8 mouse cellular contexts compared by ENCODE assay signal in the genomic region with DNA sequence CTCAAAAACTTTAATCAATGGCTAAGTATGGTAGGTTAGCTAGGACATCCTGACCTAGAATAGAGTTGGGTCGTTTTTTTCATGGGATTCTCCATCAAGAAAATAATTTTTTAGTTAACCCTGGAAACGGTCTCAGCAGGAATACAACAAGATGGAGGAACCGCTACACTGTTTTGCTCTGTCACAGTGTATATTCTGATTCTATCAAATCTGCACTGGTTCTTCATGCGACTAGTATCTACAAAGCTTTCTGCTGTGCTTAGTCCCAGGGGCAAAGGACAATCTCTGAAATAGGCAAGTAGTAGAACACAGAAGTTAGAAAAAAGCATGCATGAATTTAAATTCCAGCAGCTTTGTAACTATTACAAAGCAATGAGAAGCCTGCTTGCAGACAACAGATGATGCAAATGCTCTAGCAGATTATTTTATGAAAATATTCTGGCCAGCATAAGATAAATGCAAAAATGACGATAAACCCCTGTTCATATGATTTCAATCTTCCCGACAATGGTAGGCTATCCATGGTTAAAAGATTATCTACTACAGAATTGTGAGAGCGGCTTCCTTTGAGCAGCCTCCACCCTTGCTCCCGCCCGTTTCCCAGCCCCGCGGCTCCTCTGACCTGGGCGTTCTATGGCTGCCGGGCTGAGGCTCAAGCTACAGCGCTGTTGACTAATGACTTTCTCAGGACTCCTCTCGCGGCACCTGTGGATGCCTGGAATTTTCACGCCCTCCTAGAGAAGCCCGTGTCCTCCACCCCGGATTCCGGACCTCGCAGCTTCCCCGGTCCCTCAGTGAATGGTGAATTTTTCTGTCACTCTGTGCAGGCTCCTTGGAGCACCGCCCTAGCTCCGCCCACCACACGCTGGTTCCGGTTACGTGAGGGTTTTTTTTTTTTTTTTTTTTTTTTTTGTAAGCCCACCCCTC. TPM values are rescaled to one million over a fixed set of nuclear protein-coding genes. Genes with fewer than 3 reads are reported as not detected.
A peak's percentile ranks its signal among the peaks of the same experiment; 100 is the strongest.
DNase-seq lines count a peak whose midpoint lies in the region; ATAC-seq and TF ChIP-seq lines count a peak whose summit lies in the region.

A gene (minus strand): TSS at position 800 of the 927 bp plus-strand sequence.

- H3K9ac ChIP-seq in heart, embryonic 15.5 days: peak within 1 kb of the TSS; percentile 67
- peak within 1 kb of the TSS; percentile 70 for H3K9ac ChIP-seq in liver, embryonic 14.5 days (replicated peaks)
- H3K9ac ChIP-seq in neural tube, embryonic 11.5 days (ENCODE audit: low read length): peak within 1 kb of the TSS; percentile 78
- peak within 1 kb of the TSS; percentile 68 for H3K9ac ChIP-seq in stomach, postnatal 0 days (ENCODE audit: low read length)

- peak within 1 kb of the TSS; percentile 65 for H3K4me2 ChIP-seq in heart, embryonic 15.5 days
- H3K4me2 ChIP-seq in liver, embryonic 14.5 days (ENCODE audit: low read depth): peak within 1 kb of the TSS; percentile 78
- H3K4me2 ChIP-seq in neural tube, embryonic 11.5 days (ENCODE audit: low read depth): peak within 1 kb of the TSS; percentile 66
- H3K4me2 ChIP-seq in stomach, postnatal 0 days (replicated peaks; ENCODE audit: low read depth): peak within 1 kb of the TSS; percentile 66

- no peaks in the 10 kb centered on the region for H3K9me3 ChIP-seq in forebrain, embryonic 10.5 days
- no peaks in the 10 kb centered on the region for H3K9me3 ChIP-seq in heart, embryonic 15.5 days (replicated peaks)
- no peaks in the 10 kb centered on the region for H3K9me3 ChIP-seq in liver, embryonic 14.5 days (ENCODE audit: control insufficient read depth, low read length)
- H3K9me3 ChIP-seq in neural tube, embryonic 11.5 days (ENCODE audit: control insufficient read depth, low read length): no peaks in the 10 kb centered on the region
- no peaks in the 10 kb centered on the region for H3K9me3 ChIP-seq in stomach, postnatal 0 days (ENCODE audit: control insufficient read depth, low read length)

- DNase-seq in CD8-positive naive resting alpha-beta T cell, adult 2 months (ENCODE audit: low read depth in 2 of 2, low spot score in 2 of 2): peak; percentile 62 to 79
- DNase-seq in c-Kit-positive CD71-negative TER-119-negative erythroid progenitor cells, embryonic 14.5 days (ENCODE audit: low read depth): peak; percentile 87
- DNase-seq in forebrain, embryonic 10.5 days (ENCODE audit: extremely low spot score, low spot score): peak; percentile 79
- peak; percentile 97 for DNase-seq in kidney, postnatal 25 days
- DNase-seq in liver, embryonic 14.5 days (ENCODE audit: low read depth in 3 of 3, low spot score in 3 of 3): peak; percentile 75 to 79 (median 76)
- peak; percentile 88 for DNase-seq in neural tube, embryonic 11.5 days (ENCODE audit: low spot score)
- peak; percentile 92 for DNase-seq in stomach, postnatal 0 days (ENCODE audit: low spot score)

- H3K27me3 ChIP-seq in forebrain, embryonic 10.5 days (ENCODE audit: poor library complexity, severe bottlenecking): no peaks in the 10 kb centered on the region
- no peaks in the 10 kb centered on the region for H3K27me3 ChIP-seq in heart, embryonic 15.5 days
- no peaks in the 10 kb centered on the region for H3K27me3 ChIP-seq in liver, embryonic 14.5 days (ENCODE audit: control insufficient read depth, insufficient read depth, low read length)
- H3K27me3 ChIP-seq in neural tube, embryonic 11.5 days (ENCODE audit: control insufficient read depth, insufficient read depth, low read length): no peaks in the 10 kb centered on the region
- no peaks in the 10 kb centered on the region for H3K27me3 ChIP-seq in stomach, postnatal 0 days (ENCODE audit: control insufficient read depth, insufficient read depth, low read length)

- peak within 1 kb of the TSS; percentile 90 for H3K27ac ChIP-seq in forebrain, embryonic 10.5 days
- peak within 1 kb of the TSS; percentile 85 for H3K27ac ChIP-seq in heart, embryonic 15.5 days
- peak within 1 kb of the TSS; percentile 37 for H3K27ac ChIP-seq in liver, embryonic 14.5 days
- no peak within 1 kb of the TSS for H3K27ac ChIP-seq in neural tube, embryonic 11.5 days (ENCODE audit: low read depth, low read length)
- H3K27ac ChIP-seq in stomach, postnatal 0 days (replicated peaks): peak within 1 kb of the TSS; percentile 70

- no peak for TF ChIP-seq CTCF in liver, embryonic 14.5 days (IDR thresholded peaks at IDR 0.05; ENCODE audit: low read depth)
- no peak for TF ChIP-seq CTCF in stomach, postnatal 0 days (IDR thresholded peaks at IDR 0.05; ENCODE audit: low read depth)

- WGBS in forebrain, embryonic 10.5 days: 7% methylated on average over 27 of the region's 27 CpGs
- 4% methylated on average over 27 of the region's 27 CpGs for WGBS in heart, embryonic 15.5 days
- 3% methylated on average over 27 of the region's 27 CpGs for WGBS in liver, embryonic 14.5 days (ENCODE audit: insufficient replicate concordance)
- 5% methylated on average over 27 of the region's 27 CpGs for WGBS in neural tube, embryonic 11.5 days
- 4% methylated on average over 27 of the region's 27 CpGs for WGBS in stomach, postnatal 0 days

- TF ChIP-seq EP300 in liver, embryonic 14.5 days (IDR thresholded peaks at IDR 0.05; ENCODE audit: low read depth): 0 out of 2 replicates have a peak, but pooled peaks have one; percentile 9
- no peak for TF ChIP-seq EP300 in stomach, postnatal 0 days (optimal IDR thresholded peaks at IDR 0.05)

- peak; percentile 100 for ATAC-seq in heart, embryonic 15.5 days (replicated peaks; ENCODE audit: insufficient number of reproducible peaks, insufficient read depth, low FRiP score, low read depth)
- ATAC-seq in liver, embryonic 14.5 days (ENCODE audit: insufficient read depth): peak; percentile 99
- ATAC-seq in neural tube, embryonic 11.5 days (ENCODE audit: insufficient read depth, low FRiP score, low TSS enrichment): peak; percentile 100
- ATAC-seq in stomach, postnatal 0 days (ENCODE audit: low FRiP score, low TSS enrichment): peak; percentile 100

- H3K36me3 ChIP-seq in forebrain, embryonic 10.5 days (replicated peaks): peaks cover 12% of the 10 kb centered on the region
- no peaks in the 10 kb centered on the region for H3K36me3 ChIP-seq in heart, embryonic 15.5 days
- no peaks in the 10 kb centered on the region for H3K36me3 ChIP-seq in liver, embryonic 14.5 days (replicated peaks; ENCODE audit: control insufficient read depth, insufficient read depth, low read depth)
- H3K36me3 ChIP-seq in neural tube, embryonic 11.5 days (ENCODE audit: control insufficient read depth, insufficient read depth, low read length): no peaks in the 10 kb centered on the region
- H3K36me3 ChIP-seq in stomach, postnatal 0 days (ENCODE audit: control insufficient read depth, insufficient read depth, low read length): no peaks in the 10 kb centered on the region

- peak within 1 kb of the TSS; percentile 73 for H3K4me3 ChIP-seq in forebrain, embryonic 10.5 days
- H3K4me3 ChIP-seq in heart, embryonic 15.5 days: peak within 1 kb of the TSS; percentile 74
- H3K4me3 ChIP-seq in liver, embryonic 14.5 days (ENCODE audit: insufficient read depth in 1 of 2, low read depth in 2 of 2, low read length in 2 of 2): peak within 1 kb of the TSS; percentile 70 to 96
- H3K4me3 ChIP-seq in neural tube, embryonic 11.5 days (ENCODE audit: low read depth, low read length): peak within 1 kb of the TSS; percentile 61
- H3K4me3 ChIP-seq in stomach, postnatal 0 days (ENCODE audit: low read depth, low read length): peak within 1 kb of the TSS; percentile 58

- peaks cover 7% of the 10 kb centered on the region for H3K4me1 ChIP-seq in forebrain, embryonic 10.5 days
- peaks cover 6% of the 10 kb centered on the region for H3K4me1 ChIP-seq in heart, embryonic 15.5 days (replicated peaks)
- H3K4me1 ChIP-seq in liver, embryonic 14.5 days (replicated peaks; ENCODE audit: control insufficient read depth in 2 of 2, insufficient read depth in 2 of 2, low read length in 1 of 2): no peaks in the 10 kb centered on the region; a peak in 1 of 4 replicates
- peaks cover 5% of the 10 kb centered on the region; the same call in 1 of the 2 replicates for H3K4me1 ChIP-seq in neural tube, embryonic 11.5 days (ENCODE audit: control insufficient read depth, insufficient read depth, low read length)
- peaks cover 3% of the 10 kb centered on the region for H3K4me1 ChIP-seq in stomach, postnatal 0 days (replicated peaks; ENCODE audit: control insufficient read depth, insufficient read depth)

RNA-seq across cellular contexts. Expression of the gene that starts here (rescaled TPM):
- 12.5 TPM in 2 replicates for polyA plus RNA-seq in forebrain, embryonic 10.5 days (2016; fragmentation: Nextera tagmentation; extraction: Ambion mirVana)
- 7.5 and 8.9 TPM in 2 replicates for polyA plus RNA-seq in heart, embryonic 15.5 days (2015; fragmentation: Nextera tagmentation; extraction: Ambion mirVana)
- 0.58 and 0.98 TPM in 2 replicates for polyA plus RNA-seq in liver, embryonic 14.5 days (2012; rRNA removed)
- 1.3 and 1.4 TPM in 2 replicates for polyA plus RNA-seq in liver, embryonic 14.5 days (2014; fragmentation: Nextera tagmentation; extraction: Ambion mirVana)
- polyA plus RNA-seq in neural tube, embryonic 11.5 days (2014; fragmentation: Nextera tagmentation; extraction: Ambion mirVana): 18.0 and 19.5 TPM in 2 replicates
- 4.1 and 5.5 TPM in 2 replicates for polyA plus RNA-seq in stomach, postnatal 0 days (2015; fragmentation: Nextera tagmentation; extraction: Ambion mirVana)
